Mouse (Mus musculus): Measurements from ENCODE around the gene Matn1.

DNA sequence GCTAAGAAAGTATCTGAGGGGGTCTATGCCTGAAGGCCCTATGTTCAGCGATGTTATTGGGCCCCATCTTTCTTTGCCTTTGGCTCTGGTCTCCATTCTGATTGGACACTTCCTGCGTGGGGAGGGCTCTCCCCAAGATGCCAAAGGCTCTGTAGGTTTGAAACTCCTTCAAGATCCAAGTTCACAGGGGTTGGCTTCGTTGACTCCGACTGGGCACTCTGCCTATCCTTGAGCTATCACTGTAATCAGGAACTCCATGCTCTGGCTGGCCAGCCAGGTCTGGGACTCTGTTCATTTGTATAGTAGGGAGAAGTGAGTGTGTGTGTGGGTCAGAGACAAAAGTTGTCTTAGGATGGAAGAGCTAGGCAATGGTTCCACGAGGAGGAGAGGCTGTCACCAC, 14.6 kb downstream of the Matn1 start:
- no peak for TF ChIP-seq CTCF (IDR thresholded peaks at IDR 0.05; ENCODE audit: extremely low read depth, insufficient read depth, insufficient read length, insufficient replicate concordance)
- no peak for TF ChIP-seq POLR2A (IDR thresholded peaks at IDR 0.05; ENCODE audit: low read depth, low read length)
